Mouse (Mus musculus) frontal cortex, postnatal 10 days (tissue): ENCODE results near the gene Prss33.
"Not testable (repeated sequence)": the region's sequence is repeated elsewhere in the genome, so short reads cannot be mapped to it uniquely, and the experiment has no call there.

ENCODE experiments used
- DNase-seq, 2 experiments: peaks; one replicate each; pipeline ENCODE4 v3.0.0; 2022; ENCODE audit warnings: low spot score in 2 of 2, mixed read lengths in 1 of 2

Gene Prss33

DNA sequence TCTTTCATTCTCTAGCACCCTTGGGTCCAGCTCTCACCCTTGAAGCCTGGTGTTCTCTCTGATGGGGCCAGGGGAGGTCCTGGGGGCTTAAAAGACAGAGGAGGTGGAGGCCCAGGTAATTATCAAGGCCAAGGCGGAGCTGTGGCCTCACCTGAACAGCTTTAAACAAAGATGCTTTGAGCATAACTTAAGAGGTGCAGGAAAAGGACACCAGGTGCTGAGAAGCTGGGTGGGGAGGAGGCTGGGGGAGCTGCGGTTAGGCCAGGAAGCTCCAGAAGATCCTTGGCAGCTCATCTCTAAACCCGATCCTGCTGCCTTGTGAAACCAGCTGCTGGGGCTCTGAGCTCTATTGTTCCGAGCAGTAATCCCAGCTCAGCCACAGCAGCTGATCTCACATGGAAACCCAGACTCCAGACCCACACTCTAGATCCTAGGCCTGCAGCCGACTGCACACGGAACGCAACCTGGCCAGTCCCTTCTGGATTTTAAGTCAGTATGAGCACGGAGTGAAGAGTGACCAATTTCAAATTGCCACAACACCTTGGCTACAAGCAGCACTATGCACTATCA, at the start of gene Prss33:
Gene Prss33, minus strand, starts transcription at position 51 of the 570 bp plus-strand sequence.
- DNase-seq = no peak

DNA sequence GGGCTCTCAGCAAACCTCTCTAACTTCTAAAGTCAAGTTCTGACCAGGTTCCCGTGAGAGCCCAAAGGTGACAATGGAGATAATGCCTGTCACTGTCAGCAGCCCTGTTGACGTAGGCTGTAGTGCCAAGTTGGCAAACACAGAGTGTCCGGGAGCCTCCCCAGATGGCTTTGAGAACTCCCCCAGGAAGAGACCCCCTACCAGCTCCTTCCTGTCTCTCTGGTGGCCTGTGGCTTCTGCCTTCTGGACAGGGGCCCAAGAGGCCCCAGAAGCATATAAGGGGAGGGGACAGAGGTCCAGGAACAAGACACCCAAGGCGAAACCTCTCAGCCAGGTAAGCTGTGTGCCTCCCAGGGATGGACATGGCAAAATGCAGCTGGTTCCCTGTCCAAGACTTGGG, 44.7 kb upstream of the Prss33 start, which contains the start of the genes Dcpp1 and Dcpp2:
Gene Dcpp1, plus strand, starts transcription at position 301 of the 400 bp plus-strand sequence.
Gene Dcpp2, plus strand, starts transcription at position 305 of the 400 bp plus-strand sequence.
- not testable (repeated sequence) for DNase-seq

DNA sequence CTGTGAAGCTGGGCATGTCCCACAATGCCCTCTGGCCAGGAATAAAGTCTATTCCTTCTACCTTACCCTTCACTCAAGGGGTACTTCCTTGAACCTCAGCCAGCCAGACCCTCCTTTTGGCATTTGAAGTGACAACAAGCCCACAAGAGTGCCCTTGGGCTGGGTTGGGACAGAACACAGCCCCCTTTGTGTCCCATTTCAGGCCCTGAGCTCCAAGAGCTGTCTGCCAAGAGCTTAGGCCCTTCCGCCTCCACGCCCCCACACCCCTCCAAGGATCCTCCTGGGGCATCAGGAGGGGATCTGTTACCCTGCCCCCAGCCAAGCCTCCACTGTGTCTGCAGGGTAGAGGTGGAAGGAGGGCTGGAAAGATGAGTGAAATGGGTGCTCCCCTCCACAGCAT, 41.3 kb upstream of the Prss33 start:
- DNase-seq = no peak

DNA sequence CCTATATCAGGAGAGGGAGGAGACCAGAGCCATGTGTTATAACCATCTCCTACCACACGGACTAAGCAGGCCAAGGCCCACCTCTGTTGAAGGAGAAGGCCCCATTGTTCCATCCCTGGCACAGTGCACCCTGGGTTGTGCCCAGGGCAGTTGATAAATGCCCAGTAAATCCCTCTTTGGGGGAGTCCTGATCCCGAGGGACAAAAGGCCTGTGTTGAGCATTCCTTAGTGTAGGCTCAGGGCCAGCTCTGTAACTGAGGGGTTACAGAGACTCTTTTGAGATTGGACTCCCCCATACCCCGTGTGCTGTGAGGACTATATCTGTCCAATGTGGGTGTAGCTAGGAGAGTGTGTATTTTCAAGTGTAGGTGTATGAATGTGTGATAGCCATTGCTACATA, 40.9 kb upstream of the Prss33 start:
- DNase-seq = peak in 1 of 2 experiments; percentile 20

DNA sequence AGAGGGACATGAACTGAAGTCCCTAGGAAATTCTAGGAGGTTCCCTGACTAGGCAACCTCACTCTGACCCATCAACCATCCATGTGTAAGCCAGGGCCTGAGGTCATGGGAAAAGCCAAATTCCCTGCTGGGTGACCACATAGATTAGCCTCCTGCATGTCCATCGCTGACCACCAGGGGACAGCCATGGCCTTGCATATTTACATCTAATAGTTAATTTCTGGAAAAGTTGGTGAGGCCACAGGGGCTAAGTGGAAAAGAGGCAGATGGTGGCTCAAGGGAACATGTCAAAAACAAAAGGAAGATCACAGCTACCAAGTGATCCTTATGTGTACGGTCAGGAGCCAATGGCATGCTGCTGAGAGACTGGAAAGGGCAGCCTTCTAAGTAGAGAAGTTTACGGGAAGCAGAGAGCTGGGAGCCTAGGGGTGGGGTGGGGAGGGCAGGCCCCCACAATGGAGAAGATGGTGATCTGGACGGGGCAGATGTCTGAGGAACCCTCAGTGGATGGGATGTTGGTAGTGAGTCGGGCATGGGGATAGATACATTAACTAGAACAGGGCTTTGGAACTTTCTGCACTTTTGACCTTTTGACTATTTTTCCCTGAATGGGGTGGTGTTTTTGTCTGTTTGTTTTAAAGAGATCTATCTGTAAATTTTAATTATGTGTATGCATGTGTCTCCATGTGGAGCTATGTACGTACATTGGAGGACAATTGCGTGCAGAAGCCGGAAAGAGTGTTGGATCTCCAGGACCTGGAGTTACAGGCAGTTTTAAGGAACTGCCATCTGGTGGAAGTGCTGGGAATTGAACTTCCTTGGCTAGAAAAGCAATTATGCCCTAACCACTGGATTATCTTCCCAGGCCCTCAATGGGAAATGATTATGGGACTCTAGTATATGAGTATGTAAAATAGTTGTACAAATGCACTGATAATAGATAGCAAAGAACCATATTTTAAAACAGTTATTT, 38.3 kb upstream of the Prss33 start:
- DNase-seq = peak in 1 of 2 experiments; percentile 24

DNA sequence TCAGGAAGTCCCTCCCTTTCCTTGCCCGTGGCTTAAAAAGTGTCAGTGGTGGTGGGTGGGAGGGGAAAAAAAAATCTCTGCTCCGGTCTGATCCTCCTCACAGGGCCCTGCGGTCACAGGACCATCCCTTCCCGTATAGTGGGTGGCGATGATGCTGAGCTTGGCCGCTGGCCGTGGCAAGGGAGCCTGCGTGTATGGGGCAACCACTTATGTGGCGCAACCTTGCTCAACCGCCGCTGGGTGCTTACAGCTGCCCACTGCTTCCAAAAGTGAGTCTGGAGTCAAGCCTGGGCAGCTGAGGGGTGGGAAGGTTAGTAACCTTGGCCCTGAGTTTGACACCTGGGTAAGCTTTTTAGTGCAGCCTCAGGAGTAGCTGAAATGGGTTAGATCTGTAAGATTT, 32.7 kb upstream of the Prss33 start:
- no peak for DNase-seq

DNA sequence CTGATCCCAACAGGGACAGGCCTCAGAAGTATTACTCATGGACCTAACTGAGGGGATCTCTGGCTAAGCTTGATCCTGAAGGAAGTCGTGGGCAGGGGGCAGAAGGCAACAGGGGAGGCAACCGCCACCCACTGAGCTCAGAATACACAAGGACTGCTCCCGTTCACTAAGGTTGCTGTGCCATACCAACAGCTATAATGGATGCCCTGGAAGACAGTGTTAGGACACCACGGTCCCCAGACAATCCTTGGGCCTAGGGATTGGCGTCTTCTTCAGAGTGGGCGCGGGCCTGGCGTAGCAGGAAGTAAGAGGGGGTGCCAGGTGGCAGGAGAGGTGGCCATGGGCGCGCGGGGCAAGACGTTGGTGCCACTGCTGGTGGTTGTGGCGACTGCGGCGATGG, 31.9 kb upstream of the Prss33 start, which contains the start of gene Prss21:
Gene Prss21, plus strand, starts transcription at position 301 of the 400 bp plus-strand sequence.
- no peak for DNase-seq

DNA sequence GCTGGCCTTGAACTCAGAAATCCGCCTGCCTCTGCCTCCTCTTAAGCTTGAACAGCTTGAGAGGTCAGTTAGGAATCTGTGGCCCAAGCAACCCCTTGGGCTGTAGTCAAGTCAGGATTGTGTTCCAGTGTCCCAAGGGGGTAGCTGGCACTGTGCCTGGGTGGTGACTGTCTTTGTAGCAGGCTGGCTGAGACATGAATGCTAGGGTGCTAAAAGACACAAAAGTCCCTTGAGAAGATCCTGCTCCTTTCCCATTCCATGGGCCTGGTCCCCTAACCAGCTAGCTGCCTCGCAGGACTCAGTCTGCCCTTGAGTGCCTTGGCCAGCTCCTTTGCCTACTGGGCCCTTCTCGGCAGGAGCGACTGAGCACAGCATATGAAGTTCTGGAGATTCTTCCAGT, 27.1 kb upstream of the Prss33 start:
- no peak for DNase-seq

DNA sequence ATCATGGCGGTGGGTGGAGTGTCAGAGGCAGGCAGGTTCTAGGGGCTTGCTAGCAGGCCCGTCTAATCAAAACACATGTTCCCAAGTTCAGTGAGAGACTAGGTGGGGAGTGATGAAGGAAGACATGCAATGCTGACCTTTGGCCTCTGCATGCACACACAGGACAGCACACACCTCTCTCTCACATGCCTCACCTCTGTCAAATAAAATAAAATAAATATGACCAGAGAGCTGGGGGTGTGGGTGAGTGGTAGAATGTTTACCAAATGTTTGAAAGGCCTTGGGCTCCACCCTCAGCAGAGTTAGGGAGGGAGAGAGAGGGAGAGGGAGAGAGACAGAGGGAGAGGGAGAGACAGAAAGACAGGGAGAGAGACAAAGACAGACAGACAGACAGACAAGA, 22.1 kb upstream of the Prss33 start:
- DNase-seq = no peak

DNA sequence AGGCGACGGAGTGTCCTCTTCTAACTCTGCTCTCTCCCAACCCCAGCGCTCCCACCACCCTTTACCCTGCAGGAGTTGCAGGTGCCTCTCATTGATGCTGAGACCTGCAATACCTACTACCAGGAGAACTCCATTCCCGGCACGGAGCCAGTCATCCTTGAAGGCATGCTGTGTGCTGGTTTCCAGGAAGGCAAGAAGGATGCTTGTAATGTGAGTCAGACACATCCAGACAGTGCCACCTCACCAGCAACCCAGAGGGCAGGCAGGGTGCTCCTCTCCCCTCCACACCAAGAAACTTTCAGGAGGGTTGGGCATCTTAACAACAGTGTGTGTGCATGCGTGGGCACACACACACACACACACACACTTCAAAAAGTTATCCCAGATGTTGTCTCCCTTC, 21.3 kb upstream of the Prss33 start:
- DNase-seq = no peak

DNA sequence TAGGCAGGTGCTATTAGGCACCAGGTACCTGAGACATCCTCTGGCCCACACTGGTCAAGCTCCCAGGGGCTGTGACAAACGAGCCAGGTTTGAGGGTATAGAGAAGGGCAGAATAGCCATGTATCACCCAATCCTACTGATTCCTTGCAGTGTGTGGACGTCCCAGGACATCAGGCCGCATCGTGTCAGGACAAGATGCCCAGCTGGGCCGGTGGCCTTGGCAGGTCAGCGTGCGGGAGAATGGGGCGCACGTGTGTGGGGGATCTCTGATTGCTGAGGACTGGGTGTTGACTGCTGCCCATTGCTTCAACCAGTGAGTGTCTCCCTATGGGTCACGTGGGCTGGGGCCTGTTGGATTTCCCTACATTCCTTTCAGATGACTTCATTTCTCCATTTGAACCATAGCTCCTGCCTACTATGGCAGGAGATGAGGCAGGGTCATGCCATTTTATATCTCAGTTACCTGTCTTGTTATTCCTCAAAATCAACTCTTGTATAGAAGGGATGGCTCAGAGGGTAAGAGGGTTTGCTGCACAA, 18.4 kb upstream of the Prss33 start:
- DNase-seq = no peak

DNA sequence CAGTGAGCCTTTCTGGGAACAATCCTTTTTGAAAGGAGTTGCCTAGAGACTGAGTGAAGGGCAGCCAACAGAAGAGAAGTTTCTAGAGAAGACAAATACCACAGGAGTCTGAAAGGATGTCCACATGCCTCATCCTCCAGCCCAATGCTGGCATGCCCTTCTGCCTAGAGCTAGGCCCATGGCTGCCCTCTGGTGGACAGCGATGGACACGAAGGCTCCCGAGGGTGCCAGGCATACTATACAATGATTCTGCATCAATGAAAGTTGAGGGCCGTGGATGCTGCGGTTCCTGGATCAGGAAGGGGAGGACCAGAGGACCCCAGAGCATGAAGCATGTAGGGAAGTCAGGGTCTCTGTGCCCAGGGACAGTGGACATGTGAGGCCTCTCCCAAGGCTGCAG, 17.4 kb upstream of the Prss33 start:
- DNase-seq = no peak

DNA sequence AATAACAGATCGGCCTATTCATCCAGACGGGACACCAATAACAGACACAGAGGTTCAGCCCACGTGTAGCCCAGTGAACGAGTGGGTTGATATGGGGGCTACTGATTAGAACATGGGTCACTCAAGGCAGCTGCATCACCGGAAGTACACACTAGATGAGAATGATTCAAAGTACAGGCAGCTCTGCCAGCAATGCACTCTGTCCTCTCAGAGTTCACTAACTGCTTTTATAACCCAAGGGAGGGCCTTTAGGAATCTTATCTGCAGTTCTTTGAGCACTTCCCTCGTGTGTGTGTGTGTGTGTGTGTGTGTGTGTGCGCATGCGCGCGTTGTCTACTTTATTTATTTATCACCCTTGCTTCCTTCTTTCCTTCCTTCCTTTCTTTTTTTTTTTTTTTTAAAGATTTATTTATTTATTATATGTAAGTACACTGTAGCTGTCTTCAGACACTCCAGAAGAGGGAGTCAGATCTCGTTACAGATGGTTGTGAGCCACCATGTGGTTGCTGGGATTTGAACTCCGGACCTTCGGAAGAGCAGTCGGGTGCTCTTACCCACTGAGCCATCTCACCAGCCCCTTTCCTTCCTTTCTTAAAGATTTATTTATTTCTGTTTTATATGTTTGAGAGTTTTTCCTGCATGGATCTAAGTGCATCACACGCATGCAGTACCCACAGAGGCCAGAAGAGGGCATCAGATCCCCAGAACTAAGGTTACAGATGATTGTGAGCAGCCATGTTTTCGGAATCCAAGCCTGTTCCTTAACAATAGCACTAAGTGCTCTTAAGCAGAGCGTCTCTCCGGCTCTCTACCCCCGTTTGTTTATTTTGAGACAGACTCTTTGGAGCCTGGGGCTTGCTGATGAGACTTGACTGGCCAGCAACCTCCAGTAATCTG, 15.2 kb upstream of the Prss33 start:
- peak in 1 of 2 experiments; percentile 54 for DNase-seq

DNA sequence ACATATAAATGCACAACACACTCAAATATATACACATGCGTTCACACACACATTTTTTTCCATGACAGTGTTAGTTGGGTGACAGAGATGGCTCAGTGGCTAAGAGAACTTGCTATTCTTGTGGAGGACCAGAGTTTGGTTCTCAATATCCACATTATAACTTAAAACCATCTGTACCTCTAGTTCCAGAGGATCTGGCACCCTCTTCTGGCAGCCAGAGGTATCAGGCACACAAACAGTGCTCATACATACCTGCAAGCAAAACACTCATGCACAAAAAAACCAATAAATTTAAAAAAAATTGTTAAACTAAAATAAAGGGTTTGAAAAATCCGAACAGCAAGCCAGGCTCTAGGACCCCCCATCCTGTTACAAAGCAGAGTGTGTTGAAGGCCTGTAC, 14.2 kb upstream of the Prss33 start:
- DNase-seq = no peak

DNA sequence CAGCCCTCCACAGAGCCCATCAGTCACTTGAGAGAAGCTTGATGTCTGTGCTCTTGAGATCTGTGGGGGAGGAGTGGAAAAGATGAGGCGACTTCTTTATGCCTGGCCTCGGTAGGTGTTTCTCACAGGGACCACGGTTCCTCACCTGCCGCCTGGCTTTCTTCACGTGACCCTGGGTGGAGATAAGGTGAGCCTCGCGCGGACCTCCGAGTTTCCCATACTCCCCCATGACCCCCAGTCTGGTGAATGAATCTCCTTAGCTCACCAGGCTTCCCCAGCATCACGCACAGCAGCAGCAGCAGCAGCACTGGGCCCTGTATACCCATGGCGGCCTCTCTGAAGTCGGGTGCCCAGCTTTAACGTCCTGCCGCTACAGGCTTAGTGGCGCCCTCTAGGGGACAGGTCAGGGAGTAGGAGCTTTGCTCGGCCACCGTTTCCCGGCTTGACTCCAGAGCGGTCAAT, 8.0 kb upstream of the Prss33 start, which contains the start of the genes Prss32 and Prss41:
Gene Prss32, plus strand, starts transcription at position 44 of the 462 bp plus-strand sequence.
Gene Prss41, minus strand, starts transcription at position 361 of the 462 bp plus-strand sequence.
- no peak for DNase-seq

DNA sequence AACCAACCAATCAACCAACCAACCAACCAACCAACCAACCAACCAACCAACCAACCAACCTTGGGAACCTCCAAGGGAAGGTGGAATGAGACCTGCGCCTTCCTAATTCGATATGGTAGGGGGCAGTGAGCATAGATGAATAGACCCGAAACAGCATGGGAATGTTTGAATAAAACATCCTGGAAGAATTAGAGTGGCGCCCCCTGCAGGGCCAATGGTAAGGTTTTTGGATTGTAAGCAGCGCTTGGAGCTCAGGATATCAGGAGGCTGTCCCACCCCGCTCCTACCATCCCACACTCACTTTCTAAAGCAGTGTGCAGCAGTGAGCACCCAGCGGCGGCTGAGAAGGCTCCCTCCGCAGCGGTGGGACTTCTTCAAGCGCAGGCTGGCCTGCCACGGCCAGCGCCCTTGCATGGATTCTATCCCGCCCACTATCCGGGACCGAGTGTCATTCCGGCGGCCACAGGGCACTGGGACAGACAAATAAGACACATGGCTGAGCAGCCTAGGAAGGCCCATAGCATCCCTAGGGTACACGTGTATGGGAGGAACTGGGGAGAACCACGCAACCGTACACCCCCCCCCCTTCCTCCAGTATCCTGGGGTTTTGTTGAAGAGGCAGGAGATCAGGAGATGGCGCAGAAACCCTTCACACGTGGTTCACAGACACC, 7.4 kb upstream of the Prss33 start:
- DNase-seq = no peak

DNA sequence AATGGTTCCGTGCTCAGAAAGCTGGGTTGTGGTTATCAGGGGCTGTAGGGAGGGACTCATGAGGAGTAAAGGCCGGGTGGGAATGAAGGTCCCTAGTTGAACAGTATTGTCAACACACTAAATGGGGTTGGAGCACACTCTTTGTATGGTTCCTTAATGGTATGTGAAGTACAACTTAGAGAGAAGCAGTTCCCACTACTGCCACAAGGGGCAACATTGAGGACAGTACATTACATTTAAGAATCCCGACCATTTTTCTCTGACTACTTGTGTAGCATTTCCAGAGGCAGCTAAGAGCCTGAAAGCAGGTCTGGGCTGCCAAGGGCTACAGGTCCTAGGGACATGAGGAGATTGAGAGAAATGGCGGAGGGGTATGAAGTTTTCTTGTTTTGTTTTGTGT, 5.3 kb upstream of the Prss33 start:
- DNase-seq = peak in 1 of 2 experiments; percentile 46

DNA sequence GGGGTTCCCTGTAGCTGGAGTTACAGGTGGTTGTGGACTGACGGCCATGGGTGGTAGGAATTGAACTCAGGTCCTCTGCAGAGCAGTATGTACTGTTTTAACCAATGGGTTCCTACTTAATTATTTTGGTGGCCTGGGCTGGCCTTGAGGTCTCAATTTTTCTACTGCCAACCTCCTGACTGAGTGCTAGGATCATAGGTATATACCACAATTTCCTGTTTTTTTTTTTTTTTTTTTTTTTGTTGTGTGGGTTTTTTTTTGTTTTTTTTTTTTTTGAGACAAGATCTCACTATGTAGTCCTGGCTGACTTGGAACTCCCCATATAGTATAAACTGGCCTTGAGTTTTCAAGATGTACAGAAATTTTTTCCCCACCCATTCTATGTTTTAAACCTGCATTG, 4.7 kb downstream of the Prss33 start:
- DNase-seq = no peak

DNA sequence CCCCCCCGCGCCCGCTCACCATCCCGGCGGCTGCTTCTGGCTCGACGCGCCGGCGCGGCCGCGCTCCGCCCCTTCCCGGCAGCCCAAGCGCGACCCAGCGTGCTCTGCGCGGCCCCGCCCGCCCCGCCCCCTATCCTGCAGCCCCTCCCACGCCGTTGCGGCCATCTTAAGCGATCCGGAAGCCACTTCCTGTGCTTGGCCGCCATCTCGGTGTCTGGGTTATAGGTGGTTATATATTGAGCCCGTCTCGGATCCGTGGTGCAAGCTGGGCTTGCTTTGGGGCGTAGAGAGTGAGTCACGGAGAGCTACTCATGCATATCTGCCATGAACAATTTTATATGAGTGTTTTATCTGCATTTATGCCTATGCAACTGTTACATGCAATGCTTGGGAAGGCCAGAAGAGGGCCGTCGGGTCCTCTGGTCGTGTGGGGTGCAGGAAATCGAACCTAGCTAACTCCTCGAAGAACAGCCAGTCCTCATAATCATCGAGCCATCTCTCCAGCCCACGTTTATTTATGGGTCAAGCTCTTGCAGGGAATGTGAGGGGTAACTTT, 6.7 kb downstream of the Prss33 start, which contains the start of gene Elob:
Gene Elob, minus strand, starts transcription at position 73 of the 556 bp plus-strand sequence.
- peak; percentile 75 to 84 for DNase-seq
